Mouse (Mus musculus): Measurements from ENCODE around the gene Kifap3.
"Not testable (repeated sequence)": the region's sequence is repeated elsewhere in the genome, so short reads cannot be mapped to it uniquely, and the experiment has no call there.

Kifap3 gene

GRCm38 (mm10) chr1:163779336-163780115, at the start of gene Kifap3:
Kifap3 (plus strand) TSS chr1:163779583.
- peak; percentile 98 for DNase-seq

GRCm38 (mm10) chr1:163731166-163731565, 48.2 kb upstream of the Kifap3 start:
- not testable (repeated sequence) for DNase-seq

- DNase-seq, result no peak
Measured at GRCm38 (mm10) chr1:163736441-163737238, 42.7 kb upstream of the Kifap3 start.

DNA sequence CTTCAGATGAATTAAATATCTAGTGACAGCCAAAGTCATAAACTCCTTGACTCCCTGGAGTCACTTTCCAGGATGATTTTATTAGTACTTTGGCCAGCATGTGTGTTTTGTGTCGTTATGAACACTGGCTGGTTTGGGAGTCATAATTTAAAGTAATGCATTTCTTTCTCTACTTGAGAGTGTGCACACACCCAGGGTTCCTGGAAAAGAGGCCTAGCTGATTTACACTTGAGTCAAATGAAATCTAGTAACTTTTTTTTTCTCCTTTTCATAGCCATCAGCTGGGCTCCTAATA, 42.2 kb upstream of the Kifap3 start:
- no peak for DNase-seq

DNA sequence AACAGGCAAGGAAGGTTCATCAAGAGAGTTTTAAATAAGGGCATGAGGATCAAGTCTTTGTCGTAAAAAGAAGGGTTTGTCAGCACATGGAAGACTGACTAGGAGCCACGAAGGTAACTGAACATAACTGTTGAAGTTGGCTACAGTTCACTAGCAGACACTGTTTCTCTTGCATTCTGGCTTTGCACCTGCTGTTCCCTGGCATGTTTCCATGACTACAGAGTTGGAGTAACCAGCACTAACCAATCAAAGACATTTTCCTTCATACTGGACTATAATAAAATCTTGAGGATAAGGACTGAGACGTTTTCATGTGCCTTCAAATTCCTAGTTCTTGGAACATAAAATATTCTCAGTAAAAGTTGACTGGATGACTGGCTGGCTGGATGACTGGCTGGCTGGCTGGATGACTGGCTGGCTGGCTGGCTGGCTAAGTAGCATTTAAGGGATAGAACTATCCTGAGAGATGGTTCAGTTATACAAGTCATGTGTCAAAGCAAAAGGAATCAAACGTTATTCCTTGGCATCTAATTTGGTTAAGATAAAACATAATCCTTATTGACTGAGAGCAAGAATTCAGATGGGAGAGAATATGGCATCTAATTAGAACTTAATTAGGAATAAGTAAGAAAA, 27.9 kb upstream of the Kifap3 start:
- DNase-seq, result peak in 1 of 2 experiments; percentile 35

DNA sequence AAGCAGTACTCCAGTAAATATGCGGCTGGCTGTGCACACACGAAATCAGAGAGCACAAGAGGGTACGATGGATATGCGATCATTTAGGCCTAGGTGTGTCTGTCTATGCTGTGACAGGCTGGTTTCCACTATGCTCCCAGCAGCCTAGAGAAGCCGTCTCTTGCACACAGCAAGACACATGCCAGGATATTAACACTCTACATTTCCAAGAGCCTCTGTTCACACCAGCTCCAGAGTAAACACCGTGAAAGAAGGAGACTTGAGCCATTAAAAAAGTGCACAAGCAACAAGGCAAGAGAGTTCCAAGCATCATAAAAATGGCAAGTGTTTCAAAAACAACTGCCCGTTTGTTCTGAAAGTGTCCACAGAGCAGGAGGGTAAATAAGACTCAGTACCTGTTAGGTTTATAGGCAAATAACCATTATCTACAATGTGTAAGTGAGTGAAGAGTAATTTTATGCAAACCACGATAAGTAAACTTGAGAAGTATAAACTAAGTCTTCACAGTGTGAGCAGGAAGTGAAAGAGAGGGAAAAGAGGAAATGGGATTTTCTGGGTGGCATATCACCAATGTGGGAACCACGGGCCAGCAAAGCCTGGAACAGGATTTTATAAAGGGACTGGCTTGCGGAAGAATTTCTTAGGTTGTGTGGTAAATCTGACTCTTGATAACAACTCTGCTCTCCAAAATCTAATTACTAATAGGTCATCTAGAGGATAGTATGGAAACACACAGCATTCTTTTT, 21.7 kb upstream of the Kifap3 start:
- DNase-seq, result no peak

DNA sequence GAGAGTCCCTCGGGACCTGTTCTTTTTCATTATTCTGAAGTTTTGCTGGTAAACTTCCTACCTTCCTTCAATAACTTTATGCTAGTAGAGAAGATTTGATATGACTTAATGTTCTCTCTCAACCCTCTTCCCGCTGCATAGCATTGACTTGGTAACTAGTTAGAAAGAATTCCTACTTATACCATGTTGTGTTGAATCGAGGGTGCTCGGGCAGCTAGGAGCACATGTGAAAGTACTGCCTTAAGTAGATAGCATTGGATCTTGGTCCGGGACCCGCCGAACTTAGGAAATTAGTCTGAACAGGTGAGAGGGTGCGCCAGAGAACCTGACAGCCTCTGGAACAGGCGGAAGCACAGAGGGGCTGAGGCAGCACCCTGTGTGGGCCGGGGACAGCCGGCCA, 4.2 kb downstream of the Kifap3 start:
- DNase-seq, result not testable (repeated sequence)

- peak; percentile 55 to 73 for DNase-seq
Measured at GRCm38 (mm10) chr1:163821365-163821764, 42.0 kb downstream of the Kifap3 start.

DNA sequence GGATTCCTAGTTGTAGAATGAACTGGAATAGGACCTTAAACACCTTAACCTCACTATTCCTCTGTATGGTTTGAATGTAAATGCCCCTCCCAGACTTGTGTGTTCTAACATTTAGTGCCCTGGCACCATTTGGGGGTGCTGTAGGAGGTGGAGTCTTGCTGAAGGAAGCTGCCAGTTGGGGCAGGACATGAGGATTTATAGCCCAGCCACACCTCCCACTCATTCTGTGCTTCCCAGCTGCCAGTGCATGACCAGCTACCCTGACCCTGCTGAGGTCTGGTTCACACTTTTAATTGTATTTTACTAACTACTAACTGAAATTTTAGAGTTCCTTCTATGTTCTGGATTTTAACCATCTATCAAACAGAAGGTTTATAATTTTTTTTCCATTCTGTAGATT, 50.1 kb downstream of the Kifap3 start:
- no peak for DNase-seq

DNA sequence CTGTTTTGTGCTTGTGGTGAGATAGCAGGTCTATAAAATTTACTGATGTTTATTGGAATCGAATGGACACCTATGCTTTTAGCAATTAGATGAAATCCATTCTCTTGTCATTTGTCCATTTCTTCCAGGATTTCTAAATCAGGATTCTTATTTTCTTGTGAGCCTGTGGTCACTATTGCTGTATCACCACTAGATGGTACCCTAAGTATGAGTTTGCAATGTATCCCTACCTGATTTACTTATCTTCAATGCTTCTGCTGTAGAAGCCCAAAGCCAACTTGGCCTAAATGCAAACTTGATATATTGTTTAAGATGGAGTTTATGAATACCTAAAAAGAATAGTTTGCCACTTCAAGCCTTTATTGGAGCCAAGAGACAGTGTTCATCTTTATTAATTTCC, 54.7 kb downstream of the Kifap3 start:
- no peak for DNase-seq

DNA sequence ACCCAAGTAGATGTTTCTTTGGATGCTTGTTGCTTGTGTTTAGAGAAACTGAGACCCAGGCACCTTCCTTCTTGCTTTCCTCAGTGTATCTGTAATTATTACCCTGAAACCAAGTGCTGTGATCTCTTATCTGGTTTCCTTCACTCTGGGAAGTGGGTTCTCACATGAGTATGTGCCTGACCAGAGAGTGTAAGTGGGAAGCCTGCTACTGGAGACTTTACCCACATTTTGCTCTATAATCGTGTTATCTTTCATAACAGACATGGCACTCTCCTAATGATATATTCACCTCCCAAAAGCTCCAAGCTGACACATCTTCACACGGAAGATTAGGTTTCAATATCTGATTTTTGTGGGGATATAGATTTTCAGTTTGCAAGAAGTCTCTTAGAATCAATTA, 55.7 kb downstream of the Kifap3 start:
- DNase-seq, result no peak

DNA sequence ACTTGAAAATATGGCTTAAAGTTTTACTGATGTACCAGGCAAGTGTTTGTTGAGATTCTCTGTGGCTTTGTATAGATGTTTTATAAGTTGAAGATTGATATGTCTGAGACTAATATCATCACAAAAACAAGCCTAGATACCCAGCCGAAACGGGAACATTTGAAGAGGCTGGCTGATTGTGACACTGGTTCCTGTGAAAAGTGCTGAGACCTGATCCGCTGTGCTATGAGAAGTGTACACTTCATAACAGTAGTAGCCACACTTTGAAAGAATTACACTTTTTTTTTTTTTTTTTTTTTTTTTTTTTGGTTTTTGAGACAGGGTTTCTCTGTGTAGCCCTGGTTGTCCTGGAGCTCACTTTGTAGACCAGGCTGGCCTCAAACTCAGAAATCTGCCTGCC, 59.1 kb downstream of the Kifap3 start:
- not testable (repeated sequence) for DNase-seq

DNA sequence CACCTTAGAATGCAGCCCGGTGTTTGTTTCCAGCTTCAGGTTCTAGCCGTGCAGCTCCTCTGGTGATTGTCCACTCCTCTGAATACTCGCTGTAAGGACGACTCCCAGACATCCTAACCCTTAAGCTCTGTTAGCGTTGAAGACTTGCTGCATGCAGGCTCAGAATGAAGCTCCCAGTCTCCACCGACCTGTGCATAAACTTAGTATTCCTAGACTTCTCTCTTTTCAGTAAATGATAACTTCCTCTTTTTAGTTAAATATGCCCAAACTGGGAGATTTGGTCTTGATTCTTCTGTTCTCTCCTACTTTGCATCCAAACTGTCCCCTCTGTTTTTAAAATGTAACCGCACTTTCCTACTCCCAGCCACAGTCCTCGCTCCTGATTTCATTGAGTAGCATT, 61.2 kb downstream of the Kifap3 start:
- no peak for DNase-seq

- DNase-seq, result no peak
Measured at GRCm38 (mm10) chr1:163842238-163842637, 62.9 kb downstream of the Kifap3 start.

GRCm38 (mm10) chr1:163843899-163844298, 64.5 kb downstream of the Kifap3 start:
- no peak for DNase-seq

- DNase-seq, result no peak
Measured at GRCm38 (mm10) chr1:163852884-163853560, 73.6 kb downstream of the Kifap3 start.

DNA sequence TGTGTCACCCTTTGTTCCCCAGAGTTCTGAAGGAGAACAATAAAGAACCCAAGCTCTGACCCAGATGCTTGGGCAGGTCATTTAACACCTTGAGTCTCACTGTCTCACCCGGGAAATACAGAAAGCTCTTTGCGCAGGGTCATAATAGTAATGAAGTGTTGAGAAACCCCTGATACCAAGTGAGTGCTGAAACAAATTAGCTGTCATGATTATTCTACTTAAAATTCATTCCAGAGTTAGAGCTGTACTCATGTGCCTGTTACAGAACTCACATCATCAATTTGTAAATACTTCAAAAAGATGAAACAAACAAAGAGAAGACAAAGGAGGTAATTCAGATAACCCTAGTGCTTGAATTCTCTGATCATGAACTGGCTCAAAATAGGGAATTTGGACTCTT, 79.0 kb downstream of the Kifap3 start:
- no peak for DNase-seq

GRCm38 (mm10) chr1:163861538-163861937, 82.2 kb downstream of the Kifap3 start:
- no peak for DNase-seq

DNA sequence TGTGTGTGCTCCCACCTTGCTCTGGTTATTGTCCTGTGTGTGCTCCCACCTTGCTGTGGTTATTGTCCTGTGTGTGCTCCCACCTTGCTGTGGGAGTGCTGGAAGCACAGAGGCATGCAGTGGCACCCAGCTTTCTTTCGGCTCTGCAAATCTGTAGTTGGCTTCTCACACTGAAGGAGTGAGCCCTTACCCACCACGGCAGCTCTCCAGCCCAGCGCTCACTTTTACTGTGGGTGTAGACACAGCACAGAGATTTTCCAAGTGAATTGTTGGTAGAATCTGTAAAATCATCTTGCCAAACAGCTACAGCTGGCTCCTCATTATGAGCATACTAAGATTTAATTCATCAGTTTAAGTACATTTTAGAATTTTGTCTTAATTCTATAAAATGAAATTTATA, 93.8 kb downstream of the Kifap3 start:
- DNase-seq, result no peak

DNA sequence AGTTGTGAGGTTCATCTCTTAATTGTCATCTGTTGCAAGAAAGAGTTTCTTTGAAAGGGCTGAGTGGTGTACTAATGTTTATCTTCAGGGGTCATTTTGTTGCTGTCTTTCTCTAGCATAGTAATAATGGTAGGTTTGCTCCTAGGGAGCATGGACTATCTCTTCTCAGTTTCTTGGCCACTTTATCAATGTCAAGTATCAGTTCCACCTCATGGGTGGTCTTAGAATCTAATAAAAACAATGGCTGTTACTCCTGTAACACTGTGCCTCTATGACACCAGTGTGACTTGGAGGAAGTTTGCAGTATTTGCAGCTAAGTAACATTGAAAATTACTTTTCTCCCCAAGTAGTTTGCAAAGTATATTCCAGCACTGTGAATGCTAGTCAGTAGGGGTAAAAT, 110.2 kb downstream of the Kifap3 start:
- DNase-seq, result no peak

- DNase-seq, result no peak
Measured at GRCm38 (mm10) chr1:163893294-163893693, 113.9 kb downstream of the Kifap3 start.

DNA sequence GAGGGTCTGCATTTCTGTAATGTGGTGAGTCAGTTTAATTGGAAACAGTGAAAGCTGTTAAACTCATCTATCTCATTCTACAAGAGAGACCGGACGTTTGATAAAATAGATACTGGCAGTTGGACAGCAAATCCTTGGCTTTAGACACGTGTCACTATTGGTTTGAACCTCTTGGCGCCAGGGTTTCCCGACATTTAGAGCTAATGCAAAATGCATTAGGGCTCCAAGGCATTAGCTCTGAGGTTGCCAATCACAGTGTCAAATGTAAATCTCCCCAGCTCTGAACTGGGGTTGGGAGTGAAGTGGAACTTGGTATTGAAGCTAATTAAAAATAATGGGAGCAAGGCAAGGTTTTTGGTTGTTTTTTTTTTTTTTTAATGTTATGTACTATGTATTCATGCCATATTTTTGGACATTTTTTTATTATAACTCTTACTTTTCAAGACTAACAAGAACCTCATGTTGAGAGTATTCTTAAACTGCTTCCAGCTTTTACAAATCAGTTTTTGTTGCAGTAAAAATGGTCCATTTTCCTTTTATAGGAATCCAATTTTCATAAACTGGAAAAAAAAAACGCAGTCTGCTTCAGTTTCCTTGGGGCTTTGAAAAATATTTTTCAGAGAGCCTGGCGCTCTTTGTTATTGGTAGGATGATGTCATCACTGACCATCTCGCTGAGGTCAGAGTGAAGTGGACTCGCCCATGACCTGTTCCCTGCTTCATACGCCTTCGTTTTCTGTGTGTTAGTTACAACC, 114.6 kb downstream of the Kifap3 start:
- DNase-seq, result no peak

Data from cerebellum, postnatal 25 days (tissue).